Mouse (Mus musculus): ENCODE measurements around the gene Ccdc57.

DNA sequence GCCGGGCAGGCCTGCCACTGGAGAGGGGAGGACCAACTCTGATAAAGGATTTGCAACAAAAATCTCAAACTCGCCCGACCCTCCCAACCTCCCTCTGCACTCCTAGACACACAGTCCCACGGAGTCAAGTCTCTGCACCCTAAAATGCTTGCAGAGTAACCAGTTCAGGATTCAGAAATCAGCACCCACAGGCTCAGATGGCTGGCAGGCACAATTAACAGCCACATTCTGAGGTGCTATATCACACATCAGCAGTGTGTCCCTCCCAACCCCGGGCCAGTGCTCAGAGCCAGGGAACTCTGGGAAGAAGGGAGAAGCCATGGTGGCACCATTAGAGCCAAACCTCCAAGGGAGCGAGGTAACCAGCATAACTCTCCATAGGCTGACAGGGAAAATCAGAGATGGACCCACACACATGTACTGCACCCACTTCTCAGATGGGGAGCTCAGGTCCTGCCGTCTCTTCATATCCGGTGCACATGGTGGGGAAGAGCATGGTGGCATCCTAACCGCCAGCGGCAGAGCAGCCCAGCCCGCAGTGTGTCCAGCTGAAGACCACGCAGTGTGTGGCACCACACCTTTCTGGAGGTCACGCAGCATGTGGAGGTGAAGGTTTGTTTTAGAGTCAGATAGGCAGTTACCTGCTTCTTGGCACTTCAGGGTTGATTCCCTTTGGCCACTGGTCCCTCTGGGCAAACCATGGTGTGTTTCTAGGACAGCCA, 29.5 kb upstream of the Ccdc57 start:
- TF ChIP-seq EP300 (optimal IDR thresholded peaks at IDR 0.05) (no peak), CTCF (IDR thresholded peaks at IDR 0.05; ENCODE audit: low read depth) (no peak)

Data from stomach, postnatal 0 days (tissue).